Mouse (Mus musculus) left cerebral cortex, adult 18-20 months (tissue): Measurements from ENCODE around the gene Slfn9. TPM values are rescaled to one million over a fixed set of nuclear protein-coding genes. Genes with fewer than 3 reads are reported as not detected.

Experiments used
- microRNA-seq, 2 experiments: library from miRNA; unstranded; fragments of <30 nt; microRNA quantifications; one replicate each; pipeline ENCODE4 v1.2.0; 2021
- total RNA-seq, 2 experiments: library from RNA; stranded (reverse); gene quantifications; 2 replicates each; pipeline ENCODE4 v1.2.3; 2021

Slfn9 gene
- total RNA-seq, 2 experiments from 2014 or later, result 0.21 to 0.28 TPM

Small RNAs within 50 kb of the gene (microRNA-seq; reads per million reads assigned to microRNA genes)
- gene Gm27598, result 0 reads per million in 2 experiments
- 0 reads per million in 2 experiments for gene Mir7679

Other genes with a start within 250 kb of the Slfn9 start
- under 1 TPM; 0.21 to 0.26 TPM for gene Cct6b, start 227.5 kb downstream of the Slfn9 start, total RNA-seq
- gene Zfp830, start 227.5 kb downstream of the Slfn9 start, total RNA-seq, result 10 to 100 TPM; 15.3 to 18.0 TPM
- gene Lig3, start 210.7 kb downstream of the Slfn9 start, total RNA-seq, result 10 to 100 TPM; 21.0 to 21.1 TPM
- gene Rffl, start 120.6 kb downstream of the Slfn9 start, total RNA-seq, result 10 to 100 TPM; 11.1 to 11.2 TPM
- 10 to 100 TPM; 17.5 to 21.0 TPM for gene Rad51d, start 101.2 kb downstream of the Slfn9 start, total RNA-seq
- not detected for gene Fndc8, start 99.7 kb downstream of the Slfn9 start, total RNA-seq
- gene Nle1, start 83.4 kb downstream of the Slfn9 start, total RNA-seq, result 10 to 100 TPM; 37.2 to 41.6 TPM
- 1 to 10 TPM in 1 of 2 experiments, under 1 TPM in 1; 1.00 to 1.5 TPM for gene Unc45b, start 81.3 kb downstream of the Slfn9 start, total RNA-seq
- 1 to 10 TPM; 2.4 to 4.2 TPM for gene Slfn5, start 40.5 kb downstream of the Slfn9 start, total RNA-seq
- gene Slfn8, start 29.0 kb upstream of the Slfn9 start, total RNA-seq, result under 1 TPM; 0.80 to 0.81 TPM
- gene Slfn2, start 73.3 kb upstream of the Slfn9 start, total RNA-seq, result 1 to 10 TPM in 1 of 2 experiments, under 1 TPM in 1; 0.80 to 1.8 TPM
- not detected for gene Slfn1, start 125.0 kb upstream of the Slfn9 start, total RNA-seq
- not detected for gene Slfn4, start 183.4 kb upstream of the Slfn9 start, total RNA-seq
- under 1 TPM; 0.40 to 0.66 TPM for gene Slfn3, start 199.5 kb upstream of the Slfn9 start, total RNA-seq